Mouse (Mus musculus): Measurements from ENCODE around the gene Camkmt.

Gene Camkmt

GRCm38 (mm10) chr17:85349331-85349935, 259.1 kb downstream of the Camkmt start:
- TF ChIP-seq GATA4 (IDR thresholded peaks at IDR 0.05; ENCODE audit: insufficient replicate concordance, low read length), result no peak

- TF ChIP-seq GATA4 (IDR thresholded peaks at IDR 0.05; ENCODE audit: insufficient replicate concordance, low read length), result no peak
Measured at GRCm38 (mm10) chr17:85351301-85351700, 260.9 kb downstream of the Camkmt start.

- no peak for TF ChIP-seq GATA4 (IDR thresholded peaks at IDR 0.05; ENCODE audit: insufficient replicate concordance, low read length)
Measured at GRCm38 (mm10) chr17:85352731-85353130, 262.4 kb downstream of the Camkmt start.

- no peak for TF ChIP-seq GATA4 (IDR thresholded peaks at IDR 0.05; ENCODE audit: insufficient replicate concordance, low read length)
Measured at GRCm38 (mm10) chr17:85353191-85353590, 262.8 kb downstream of the Camkmt start.

- no peak for TF ChIP-seq GATA4 (IDR thresholded peaks at IDR 0.05; ENCODE audit: insufficient replicate concordance, low read length)
Measured at GRCm38 (mm10) chr17:85353636-85354035, 263.3 kb downstream of the Camkmt start.

- no peak for TF ChIP-seq GATA4 (IDR thresholded peaks at IDR 0.05; ENCODE audit: insufficient replicate concordance, low read length)
Measured at GRCm38 (mm10) chr17:85355356-85355755, 265.0 kb downstream of the Camkmt start.

- no peak for TF ChIP-seq GATA4 (IDR thresholded peaks at IDR 0.05; ENCODE audit: insufficient replicate concordance, low read length)
Measured at GRCm38 (mm10) chr17:85361006-85361405, 270.7 kb downstream of the Camkmt start.

- TF ChIP-seq GATA4 (IDR thresholded peaks at IDR 0.05; ENCODE audit: insufficient replicate concordance, low read length), result no peak
Measured at GRCm38 (mm10) chr17:85367319-85367718, 277.0 kb downstream of the Camkmt start.

- no peak for TF ChIP-seq GATA4 (IDR thresholded peaks at IDR 0.05; ENCODE audit: insufficient replicate concordance, low read length)
Measured at GRCm38 (mm10) chr17:85368776-85369175, 278.4 kb downstream of the Camkmt start.

GRCm38 (mm10) chr17:85372076-85372475, 281.7 kb downstream of the Camkmt start:
- TF ChIP-seq GATA4 (IDR thresholded peaks at IDR 0.05; ENCODE audit: insufficient replicate concordance, low read length), result no peak

GRCm38 (mm10) chr17:85372523-85372922, 282.2 kb downstream of the Camkmt start:
- TF ChIP-seq GATA4 (IDR thresholded peaks at IDR 0.05; ENCODE audit: insufficient replicate concordance, low read length), result no peak

- TF ChIP-seq GATA4 (IDR thresholded peaks at IDR 0.05; ENCODE audit: insufficient replicate concordance, low read length), result no peak
Measured at GRCm38 (mm10) chr17:85374100-85374833, 283.9 kb downstream of the Camkmt start.

GRCm38 (mm10) chr17:85374834-85375176, 284.5 kb downstream of the Camkmt start:
- TF ChIP-seq GATA4 (IDR thresholded peaks at IDR 0.05; ENCODE audit: insufficient replicate concordance, low read length), result no peak

GRCm38 (mm10) chr17:85375523-85375922, 285.2 kb downstream of the Camkmt start:
- no peak for TF ChIP-seq GATA4 (IDR thresholded peaks at IDR 0.05; ENCODE audit: insufficient replicate concordance, low read length)

GRCm38 (mm10) chr17:85377496-85377895, 287.1 kb downstream of the Camkmt start:
- TF ChIP-seq GATA4 (IDR thresholded peaks at IDR 0.05; ENCODE audit: insufficient replicate concordance, low read length), result peak; percentile 52; the same call in 1 of the 2 replicates

- TF ChIP-seq GATA4 (IDR thresholded peaks at IDR 0.05; ENCODE audit: insufficient replicate concordance, low read length), result no peak
Measured at GRCm38 (mm10) chr17:85379101-85379500, 288.7 kb downstream of the Camkmt start.
